Mouse (Mus musculus) MEL (cell line): ENCODE data around the gene Epb42. TPM values are rescaled to one million over a fixed set of nuclear protein-coding genes. Genes with fewer than 3 reads are reported as not detected.
A peak's percentile ranks its signal among the peaks of the same experiment; 100 is the strongest.

Experiments
- DNase-seq: peaks from one replicate; pipeline ENCODE4 v3.0.0; 2011; ENCODE audit warnings: low read depth, low spot score
- H3K27ac ChIP-seq: 2 replicates; pipeline ENCODE4 v1.5.1; 2012; ENCODE audit warnings: low read depth, mild to moderate bottlenecking, control low read depth, low read length, moderate library complexity; ENCODE audit not compliant: control insufficient read depth
- H3K27me3 ChIP-seq, 2 experiments: fragments of 150-350 bp in 1 of 2; sonication (generic) in 1 of 2; 2 replicates each; pipeline ENCODE4 v1.6.1; 2012; ENCODE audit warnings: low read length in 2 of 2, mild to moderate bottlenecking in 2 of 2, improper control_type of control experiment in 1 of 2, moderate library complexity in 1 of 2; ENCODE audit not compliant: insufficient read depth in 2 of 2, control insufficient read depth in 1 of 2
- H3K36me3 ChIP-seq, 2 experiments: 2 replicates each; pipeline ENCODE4 v1.6.1; 2012 to 2014; ENCODE audit warnings: low read length in 2 of 2, improper control_type of control experiment in 1 of 2, inconsistent platforms in 1 of 2, mild to moderate bottlenecking in 1 of 2; ENCODE audit not compliant: insufficient read depth in 2 of 2, control insufficient read depth in 1 of 2
- H3K4me1 ChIP-seq, 2 experiments: fragments of 150-350 bp in 1 of 2; sonication (generic) in 1 of 2; 2 replicates each; pipeline ENCODE4 v1.6.1; 2012; ENCODE audit warnings: low read length in 2 of 2, improper control_type of control experiment in 1 of 2, mild to moderate bottlenecking in 1 of 2; ENCODE audit not compliant: insufficient read depth in 2 of 2, control insufficient read depth in 1 of 2
- H3K4me3 ChIP-seq, 2 experiments: fragments of 150-350 bp in 1 of 2; sonication (generic) in 1 of 2; 2 replicates each; pipeline ENCODE4 v1.5.1; 2012; ENCODE audit warnings: low read depth in 2 of 2, low read length in 2 of 2, mild to moderate bottlenecking in 2 of 2, moderate library complexity in 2 of 2, control low read depth in 1 of 2, improper control_type of control experiment in 1 of 2; ENCODE audit not compliant: control insufficient read depth in 1 of 2, insufficient read depth in 1 of 2
- H3K79me2 ChIP-seq: 2 replicates; pipeline ENCODE4 v1.6.1; 2012; ENCODE audit warnings: mild to moderate bottlenecking, low read length, moderate library complexity; ENCODE audit not compliant: control insufficient read depth, poor library complexity, insufficient read depth
- H3K9ac ChIP-seq: 2 replicates; pipeline ENCODE4 v1.6.1; 2012; ENCODE audit warnings: low read depth, mild to moderate bottlenecking, control low read depth, low read length, moderate library complexity; ENCODE audit not compliant: control insufficient read depth, poor library complexity, severe bottlenecking
- H3K9me3 ChIP-seq: fragments of 150-350 bp; sonication (generic); replicated peaks from 2 replicates; pipeline ENCODE4 v1.6.1; 2012; ENCODE audit warnings: mild to moderate bottlenecking, low read length, improper control_type of control experiment, moderate library complexity; ENCODE audit not compliant: insufficient read depth
- BHLHE40 ChIP-seq: IDR thresholded peaks from 2 replicates; pipeline ENCODE4 v1.6.1; 2012; ENCODE audit warnings: low read depth, mild to moderate bottlenecking, inconsistent platforms, low read length, improper control_type of control experiment, borderline replicate concordance
- CHD1 ChIP-seq: IDR thresholded peaks from 2 replicates; pipeline ENCODE4 v1.6.1; 2012; ENCODE audit warnings: low read depth, mild to moderate bottlenecking, inconsistent platforms, low read length, improper control_type of control experiment
- CHD2 ChIP-seq: IDR thresholded peaks from 2 replicates; pipeline ENCODE4 v1.6.1; 2011; ENCODE audit warnings: low read length, improper control_type of control experiment
- CTCF ChIP-seq, 3 experiments: IDR thresholded peaks in 2 of 3; conservative IDR thresholded peaks in 1 of 3; 2 replicates each; pipeline ENCODE4 v1.5.1; 2011 to 2012; ENCODE audit warnings: low read length in 3 of 3, low read depth in 2 of 3, mild to moderate bottlenecking in 2 of 3, improper control_type of control experiment in 1 of 3, inconsistent platforms in 1 of 3, mixed read lengths in 1 of 3, moderate library complexity in 1 of 3; ENCODE audit not compliant: control insufficient read depth in 1 of 3, insufficient read depth in 1 of 3, poor library complexity in 1 of 3, severe bottlenecking in 1 of 3
- EP300 ChIP-seq, 2 experiments: IDR thresholded peaks; 2 replicates each; pipeline ENCODE4 v1.6.1; 2011; ENCODE audit warnings: improper control_type of control experiment in 2 of 2, low read length in 2 of 2, low read depth in 1 of 2, mild to moderate bottlenecking in 1 of 2
- GATA1 ChIP-seq: IDR thresholded peaks from 2 replicates; pipeline ENCODE4 v1.6.1; 2011; ENCODE audit warnings: low read depth, low read length, improper control_type of control experiment
- JUND ChIP-seq: IDR thresholded peaks from 2 replicates; pipeline ENCODE4 v1.6.1; 2011; ENCODE audit warnings: low read depth, mild to moderate bottlenecking, improper control_type of control experiment, low read length
- MAFK ChIP-seq: IDR thresholded peaks from 2 replicates; pipeline ENCODE4 v1.6.1; 2011; ENCODE audit warnings: low read depth, mild to moderate bottlenecking, low read length, improper control_type of control experiment, borderline replicate concordance
- MAX ChIP-seq: IDR thresholded peaks from 2 replicates; pipeline ENCODE4 v1.6.1; 2011; ENCODE audit warnings: low read length, improper control_type of control experiment
- MYC ChIP-seq: IDR thresholded peaks from 2 replicates; pipeline ENCODE4 v1.6.1; 2011; ENCODE audit warnings: low read depth, mild to moderate bottlenecking, low read length, improper control_type of control experiment, moderate library complexity
- NRF1 ChIP-seq: IDR thresholded peaks from 2 replicates; pipeline ENCODE4 v1.6.1; 2014; ENCODE audit warnings: low read depth, mild to moderate bottlenecking, inconsistent platforms, low read length, improper control_type of control experiment, moderate library complexity; ENCODE audit not compliant: poor library complexity, insufficient read depth, severe bottlenecking
- POLR2AphosphoS5 ChIP-seq: IDR thresholded peaks from 2 replicates; pipeline ENCODE4 v1.6.1; 2012; ENCODE audit warnings: low read depth, borderline replicate concordance, mild to moderate bottlenecking, inconsistent platforms, low read length, moderate library complexity, mixed read lengths
- RAD21 ChIP-seq: IDR thresholded peaks from 2 replicates; pipeline ENCODE4 v1.6.1; 2011; ENCODE audit warnings: mild to moderate bottlenecking, low read depth, low read length, improper control_type of control experiment
- RCOR1 ChIP-seq: IDR thresholded peaks from 2 replicates; pipeline ENCODE4 v1.6.1; 2012; ENCODE audit warnings: low read depth, mild to moderate bottlenecking, inconsistent platforms, low read length, improper control_type of control experiment
- SIN3A ChIP-seq: IDR thresholded peaks from 2 replicates; pipeline ENCODE4 v1.6.1; 2012; ENCODE audit warnings: low read length, improper control_type of control experiment, inconsistent platforms
- SMC3 ChIP-seq: IDR thresholded peaks from 2 replicates; pipeline ENCODE4 v1.6.1; 2011; ENCODE audit warnings: low read depth, low read length, improper control_type of control experiment
- TBP ChIP-seq: IDR thresholded peaks from 2 replicates; pipeline ENCODE4 v1.8.0; 2011; ENCODE audit warnings: low read depth, low read length, improper control_type of control experiment
- TCF12 ChIP-seq: IDR thresholded peaks from 2 replicates; pipeline ENCODE4 v1.6.1; 2014; ENCODE audit warnings: low read depth, mild to moderate bottlenecking, inconsistent platforms, low read length, improper control_type of control experiment, moderate library complexity
- ZC3H11A ChIP-seq: IDR thresholded peaks from 2 replicates; pipeline ENCODE4 v1.6.1; 2012; ENCODE audit warnings: low read depth, mild to moderate bottlenecking, inconsistent platforms, low read length, improper control_type of control experiment
- ZKSCAN1 ChIP-seq: IDR thresholded peaks from 2 replicates; pipeline ENCODE4 v1.6.1; 2012; ENCODE audit warnings: low read depth, mild to moderate bottlenecking, inconsistent platforms, low read length, improper control_type of control experiment, moderate library complexity
- ZNF384 ChIP-seq: IDR thresholded peaks from 2 replicates; pipeline ENCODE4 v1.6.1; 2012; ENCODE audit warnings: low read depth, mild to moderate bottlenecking, inconsistent platforms, low read length, improper control_type of control experiment
- polyA plus RNA-seq, 2 experiments: library from polyadenylated mRNA; stranded (reverse) in 1 of 2; unstranded in 1 of 2; fragments of >175 nt in 1 of 2; fragments of >200 nt in 1 of 2; gene quantifications; 2 replicates each; pipeline versions ENCODE4 v1.2.1 to v1.2.4; 2012; ENCODE audit warnings: low replicate concordance in 2 of 2, low read depth in 1 of 2; ENCODE audit not compliant: insufficient read length in 2 of 2, insufficient read depth in 1 of 2, missing spikeins in 1 of 2
- total RNA-seq: library from RNA; depleted of rRNA; stranded (reverse); fragments of 300-350 nt; gene quantifications from 2 replicates; pipeline ENCODE4 v1.2.3, GENCODE M21; 2012

Epb42 gene
- total and polyA plus RNA-seq, 3 experiments = 2.3 to 2.9 TPM; not detected in 1

- H3K36me3 ChIP-seq = peaks cover 0 to 5% of the 10 kb centered on the region in 2 experiments; a peak in 2 of 4 replicates
- no peak for TF ChIP-seq MAFK
- peak; percentile 57 for TF ChIP-seq JUND
- no peak for TF ChIP-seq CHD2
- TF ChIP-seq TBP = no peak
- no peak for TF ChIP-seq MYC
- TF ChIP-seq SMC3 = peak; percentile 44
- no peak for TF ChIP-seq BHLHE40
- TF ChIP-seq NRF1 = no peak
- TF ChIP-seq ZKSCAN1 = no peak
- no peak for TF ChIP-seq CHD1
- TF ChIP-seq GATA1 = no peak
- TF ChIP-seq ZNF384 = 0 out of 2 replicates have a peak, but pooled peaks have one; percentile 29
- TF ChIP-seq SIN3A = 0 out of 2 replicates have a peak, but pooled peaks have one; percentile 63
- TF ChIP-seq MAX = no peak
- no peak for TF ChIP-seq POLR2AphosphoS5
- peak; percentile 18 for TF ChIP-seq RAD21
- TF ChIP-seq EP300 (IDR thresholded peaks at IDR 0.05; ENCODE audit: low read depth in 1 of 2, low read length in 2 of 2) = no peak
- peak in 2 of 3 experiments; percentile 32 to 51; a peak in 3 of 6 replicates for TF ChIP-seq CTCF (IDR thresholded peaks at IDR 0.05 in 2 of 3, conservative IDR thresholded peaks at IDR 0.05 in 1 of 3; ENCODE audit: control insufficient read depth in 1 of 3, insufficient read depth in 1 of 3, low read depth in 2 of 3, low read length in 3 of 3, poor library complexity in 1 of 3, severe bottlenecking in 1 of 3)
- TF ChIP-seq RCOR1 = peak; percentile 20; the same call in 1 of the 2 replicates
- TF ChIP-seq TCF12 = 0 out of 2 replicates have a peak, but pooled peaks have one; percentile 24
- peak; percentile 20; the same call in 1 of the 2 replicates for TF ChIP-seq ZC3H11A
- H3K79me2 ChIP-seq = no peaks in the 10 kb centered on the region; the same call in 1 of the 2 replicates
- H3K9me3 ChIP-seq = no peaks in the 10 kb centered on the region
- peaks cover 0 to 12% of the 10 kb centered on the region in 2 experiments; a peak in 3 of 4 replicates for H3K4me1 ChIP-seq
- H3K27me3 ChIP-seq = no peaks in the 10 kb centered on the region
- no peak overlapping the region for H3K9ac ChIP-seq
- H3K27ac ChIP-seq = no peak overlapping the region
- peak; percentile 55 for DNase-seq
- no peak overlapping the region for H3K4me3 ChIP-seq
These were observed 58.2 kb downstream of the Epb42 start for GRCm38 (mm10) chr2:120978693-120979037.
